Mouse (Mus musculus) gastrocnemius, postnatal 36 days (tissue): ENCODE measurements around the gene Rassf8. TPM values are rescaled to one million over a fixed set of nuclear protein-coding genes. Genes with fewer than 3 reads are reported as not detected.

Source experiments
- DNase-seq, 2 experiments: peaks; one replicate each; pipeline ENCODE4 v3.0.0; 2022
- intact Hi-C: fragments of 180-260 bp; cut with DNase I; formaldehyde crosslinking; loops from one replicate; pipeline ENCODE4 v1.15.1; 2025
- total RNA-seq, 2 experiments: library from RNA; stranded (reverse); gene quantifications; 2 replicates each; pipeline ENCODE4 v1.2.3; 2021

Gene Rassf8
- total RNA-seq, 2 experiments from 2014 or later: 27.0 to 29.8 TPM

DNA sequence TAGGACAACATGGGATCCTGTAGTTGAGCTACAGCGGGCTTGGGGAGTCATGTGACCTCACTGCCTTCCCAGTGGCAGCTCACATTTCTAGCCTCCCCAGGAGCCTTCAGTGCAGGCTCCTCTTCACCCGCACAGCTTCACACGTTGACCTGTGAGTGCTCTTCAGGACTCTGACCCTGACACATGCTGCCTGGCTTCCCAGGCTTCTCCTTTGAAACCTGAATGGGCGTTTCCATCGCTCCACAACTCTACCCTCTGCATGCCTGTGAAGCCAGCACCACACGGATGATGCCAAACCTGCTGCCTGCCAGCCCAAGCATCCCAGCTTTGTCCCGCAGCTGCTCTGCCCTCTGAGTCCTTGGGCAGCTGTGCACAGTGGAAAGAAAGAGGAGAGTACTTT, 63.0 kb downstream of the Rassf8 start:
- intact Hi-C loops: no loop called here
- no peak for DNase-seq

DNA sequence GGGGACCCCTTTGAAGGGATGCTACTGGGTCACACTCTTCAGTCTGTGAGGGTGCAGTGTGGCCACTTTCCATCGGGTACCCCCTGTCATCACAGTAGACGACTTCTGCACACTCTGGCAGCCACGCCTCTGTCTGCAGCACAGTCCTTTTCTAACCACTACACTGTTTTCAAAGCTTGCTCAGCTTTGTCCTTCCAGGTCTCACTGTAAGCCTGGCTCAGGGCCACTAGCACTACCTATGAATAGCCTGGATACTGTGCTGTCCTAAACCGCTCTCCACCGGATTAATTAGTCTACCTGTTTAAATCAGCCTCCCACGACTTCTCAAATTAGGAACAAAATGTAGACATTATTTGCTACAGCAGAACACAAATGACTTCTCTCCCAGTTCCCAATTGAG, 63.5 kb downstream of the Rassf8 start:
- intact Hi-C loops: no loop called here
- DNase-seq: no peak

- intact Hi-C loops: no loop called here
- no peak for DNase-seq
Measured at GRCm38 (mm10) chr6:145811174-145811573, 64.6 kb downstream of the Rassf8 start.

GRCm38 (mm10) chr6:145815200-145815599, 68.7 kb downstream of the Rassf8 start:
- DNase-seq: no peak
- intact Hi-C loops: no loop called here

- no peak for DNase-seq
- intact Hi-C loops: no loop called here
Measured at GRCm38 (mm10) chr6:145819151-145819550, 72.6 kb downstream of the Rassf8 start.

- intact Hi-C loops: no loop called here
- DNase-seq: no peak
Measured at GRCm38 (mm10) chr6:145822218-145822617, 75.7 kb downstream of the Rassf8 start.

DNA sequence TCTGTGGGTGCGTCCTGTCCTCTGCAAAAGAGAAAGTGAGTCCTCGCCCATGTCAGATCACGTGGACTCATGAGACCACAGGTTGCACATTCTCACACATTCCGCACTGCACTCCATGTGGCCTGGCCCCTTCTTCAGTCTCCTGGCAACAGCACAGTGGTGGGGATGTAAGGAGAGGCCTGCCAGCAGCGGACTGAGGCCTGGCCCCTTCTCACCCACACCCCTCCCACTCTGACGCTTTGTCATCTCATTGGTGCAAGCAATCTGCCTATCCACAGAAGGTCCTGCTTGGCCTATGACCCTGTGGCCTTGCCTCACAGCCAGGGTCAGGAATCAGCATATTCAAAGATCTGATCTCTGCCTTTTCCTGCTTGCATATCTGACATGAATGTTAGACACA, 76.6 kb downstream of the Rassf8 start:
- DNase-seq: no peak
- intact Hi-C loops: no loop called here

DNA sequence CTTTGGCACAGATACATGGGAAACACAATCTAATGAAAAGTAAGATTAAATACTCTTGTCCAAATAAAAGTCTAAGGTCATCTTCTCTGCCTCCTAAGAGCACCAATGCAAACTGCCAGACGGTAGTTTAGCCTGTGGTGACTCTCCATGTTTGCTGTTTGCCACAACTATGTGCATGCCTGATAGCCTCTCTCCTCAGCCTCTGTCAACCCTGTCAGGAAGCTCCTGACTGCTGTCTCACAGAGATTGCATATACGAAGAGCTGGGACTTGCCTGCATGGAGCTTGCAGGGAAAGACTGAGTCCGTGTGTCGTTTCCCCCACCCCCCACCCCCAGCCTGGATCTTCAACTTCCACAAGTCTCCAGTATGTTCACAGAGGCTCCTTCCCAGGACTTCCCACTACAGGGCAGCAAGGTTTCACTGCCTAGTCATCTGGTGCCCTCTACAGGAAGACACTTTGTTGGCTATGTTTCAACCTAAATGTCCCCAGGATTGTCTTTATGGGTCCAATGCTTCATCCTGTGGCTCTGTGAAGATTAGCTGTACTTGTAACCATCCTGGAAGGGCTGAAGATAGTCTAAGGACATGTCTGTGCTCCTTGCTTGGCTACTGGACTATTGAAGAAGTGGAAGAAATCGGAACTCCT, 77.2 kb downstream of the Rassf8 start:
- intact Hi-C loops: loop anchor here (2.0 kb wide), 1 partner anchor 407 kb away; no protein-coding TSS in a partner anchor
- no peak for DNase-seq

- no peak for DNase-seq
- intact Hi-C loops: loop anchor here (5.0 kb wide), 1 partner anchor 516 kb away; no protein-coding TSS in a partner anchor
Measured at GRCm38 (mm10) chr6:145826305-145826704, 79.8 kb downstream of the Rassf8 start.

- DNase-seq: no peak
- intact Hi-C loops: loop anchor here (5.0 kb wide), 1 partner anchor 513 kb away; no protein-coding TSS in a partner anchor
Measured at GRCm38 (mm10) chr6:145829062-145829835, 82.7 kb downstream of the Rassf8 start.

GRCm38 (mm10) chr6:145830117-145830516, 83.6 kb downstream of the Rassf8 start:
- peak; percentile 38 to 53 for DNase-seq
- intact Hi-C loops: loop anchor here (1.0 kb wide), 1 partner anchor 442 kb away; no protein-coding TSS in a partner anchor

GRCm38 (mm10) chr6:145830617-145831016, 84.1 kb downstream of the Rassf8 start:
- no peak for DNase-seq
- intact Hi-C loops: loop anchor here (1.0 kb wide), 1 partner anchor 442 kb away; no protein-coding TSS in a partner anchor

DNA sequence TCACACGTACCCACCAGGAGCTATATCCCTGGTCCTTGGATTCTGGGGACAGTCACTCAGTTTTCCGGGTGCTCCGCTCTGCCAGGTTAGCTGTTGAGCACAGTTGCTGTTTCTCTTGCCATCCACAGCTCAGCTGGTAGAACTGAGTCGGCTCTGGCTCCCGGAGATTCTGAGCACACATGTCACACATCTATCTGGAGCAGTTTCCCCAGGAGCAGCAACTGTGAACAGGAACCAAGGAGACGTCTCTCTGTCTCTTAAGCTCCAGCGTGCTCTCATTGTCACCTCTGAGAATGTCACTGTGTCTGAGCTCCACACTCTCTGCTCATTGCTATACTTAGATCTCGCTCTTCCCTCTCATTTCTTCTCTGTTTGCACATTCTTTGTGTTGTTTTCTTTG, 86.4 kb downstream of the Rassf8 start:
- intact Hi-C loops: no loop called here
- DNase-seq: no peak

- no peak for DNase-seq
- intact Hi-C loops: no loop called here
Measured at GRCm38 (mm10) chr6:145835359-145835758, 88.8 kb downstream of the Rassf8 start.

GRCm38 (mm10) chr6:145845611-145846010, 99.1 kb downstream of the Rassf8 start:
- intact Hi-C loops: no loop called here
- no peak for DNase-seq

DNA sequence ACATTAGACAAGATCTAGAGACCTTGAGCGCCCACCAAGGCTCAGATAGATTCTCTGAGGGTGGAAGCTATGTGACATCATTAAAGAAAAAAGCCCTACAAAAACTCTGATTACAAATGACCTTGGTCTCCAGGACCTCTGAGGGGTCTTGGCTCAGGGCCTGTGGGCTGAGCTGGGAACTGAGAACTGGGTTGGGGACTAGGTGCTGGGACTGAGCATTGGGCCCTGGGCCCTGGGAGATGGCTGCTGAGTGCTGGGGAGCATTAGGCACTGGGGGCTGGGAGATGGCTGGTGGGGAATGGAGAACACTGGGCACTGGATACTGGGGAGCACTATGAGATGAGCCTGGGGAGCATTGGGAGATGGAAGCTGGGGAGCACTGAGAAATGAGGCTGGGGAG, 99.5 kb downstream of the Rassf8 start:
- intact Hi-C loops: no loop called here
- no peak for DNase-seq

DNA sequence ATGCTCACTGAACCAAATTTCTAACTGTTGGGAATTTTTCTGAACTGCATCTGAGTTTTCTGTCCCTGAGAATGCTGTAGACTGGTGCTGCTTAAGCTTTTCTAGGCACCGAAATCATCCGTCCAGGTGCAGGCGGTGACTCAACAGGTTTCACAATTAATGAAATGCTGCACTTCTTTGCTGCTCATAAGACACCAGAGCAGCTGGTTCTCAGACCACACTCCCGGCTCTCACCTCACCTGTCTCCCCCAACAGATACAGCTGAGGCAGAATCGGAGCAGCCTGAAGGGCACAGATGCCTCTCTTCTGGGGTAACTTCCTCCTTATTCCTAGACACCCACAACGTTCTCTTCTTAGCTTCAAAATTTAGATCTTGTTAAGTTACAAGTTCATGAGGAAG, 100.4 kb downstream of the Rassf8 start:
- no peak for DNase-seq
- intact Hi-C loops: no loop called here

DNA sequence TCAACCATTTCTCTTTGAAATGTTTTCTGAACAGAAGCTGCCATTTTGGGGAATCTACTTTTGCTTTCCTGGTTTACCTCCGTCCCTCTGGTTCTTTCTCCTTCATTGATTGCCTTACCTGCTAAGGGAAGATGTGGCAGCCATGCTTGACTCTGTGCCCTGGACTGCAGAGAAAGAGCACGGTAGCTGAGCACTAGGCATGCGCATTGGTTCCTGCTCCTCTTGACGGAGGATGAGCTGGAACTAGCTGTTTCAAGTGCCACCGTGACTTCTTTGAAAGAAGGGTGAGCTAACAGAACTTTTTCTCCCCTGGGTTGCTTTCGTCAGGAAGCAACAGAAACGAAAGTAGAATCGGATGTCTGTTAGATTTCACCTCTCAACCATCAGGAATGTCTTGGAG, 101.1 kb downstream of the Rassf8 start:
- intact Hi-C loops: no loop called here

GRCm38 (mm10) chr6:145850789-145851188, 104.2 kb downstream of the Rassf8 start:
- intact Hi-C loops: no loop called here

More for the DNA sequence above, 101.1 kb downstream of the Rassf8 start:
- DNase-seq: no peak

GRCm38 (mm10) chr6:145851956-145852355, 105.4 kb downstream of the Rassf8 start:
- intact Hi-C loops: no loop called here
- no peak for DNase-seq

More at GRCm38 (mm10) chr6:145850789-145851188, 104.2 kb downstream of the Rassf8 start:
- peak; percentile 64 to 65 for DNase-seq

DNA sequence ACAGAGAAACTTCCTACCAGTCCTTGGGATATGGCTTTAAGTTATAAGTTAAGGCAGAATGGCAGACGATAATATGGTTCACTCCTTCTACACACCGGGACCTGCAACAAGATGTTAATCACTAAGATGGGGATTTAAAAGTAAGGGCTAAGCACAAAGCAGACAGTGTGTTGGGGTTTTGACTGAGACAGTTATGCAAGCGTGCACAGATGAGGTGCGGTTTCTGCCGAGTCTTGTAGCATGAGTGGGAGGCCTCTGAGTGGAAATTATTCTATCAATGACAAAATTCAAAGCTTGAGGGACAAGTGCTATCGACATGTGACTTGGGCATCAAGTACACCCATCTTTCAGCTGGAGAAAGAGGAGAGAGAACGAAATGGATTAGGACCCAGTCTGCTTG, 106.2 kb downstream of the Rassf8 start:
- intact Hi-C loops: no loop called here
- no peak for DNase-seq
